Mouse (Mus musculus): ENCODE measurements around the gene Foxn3.

The Foxn3 gene

GRCm38 (mm10) chr12:99346982-99347381, 216.4 kb downstream of the Foxn3 start:
- no peak for DNase-seq

GRCm38 (mm10) chr12:99345323-99345722, 218.1 kb downstream of the Foxn3 start:
- DNase-seq = no peak

GRCm38 (mm10) chr12:99343378-99343777, 220.0 kb downstream of the Foxn3 start:
- no peak for DNase-seq

- no peak for DNase-seq
Observed at GRCm38 (mm10) chr12:99342160-99342559, 221.2 kb downstream of the Foxn3 start.

- DNase-seq = no peak
Observed at GRCm38 (mm10) chr12:99341751-99342150, 221.6 kb downstream of the Foxn3 start.

- DNase-seq = no peak
Observed at GRCm38 (mm10) chr12:99340418-99341182, 222.8 kb downstream of the Foxn3 start.

- DNase-seq = peak; percentile 67
Observed at GRCm38 (mm10) chr12:99339640-99340325, 223.6 kb downstream of the Foxn3 start.

- no peak for DNase-seq
Observed at GRCm38 (mm10) chr12:99338754-99339153, 224.6 kb downstream of the Foxn3 start.

- DNase-seq = no peak
Observed at GRCm38 (mm10) chr12:99337171-99337435, 226.3 kb downstream of the Foxn3 start.

- DNase-seq = no peak
Observed at GRCm38 (mm10) chr12:99336349-99337170, 226.8 kb downstream of the Foxn3 start.

- no peak for DNase-seq
Observed at GRCm38 (mm10) chr12:99335628-99336027, 227.8 kb downstream of the Foxn3 start.

GRCm38 (mm10) chr12:99334026-99334425, 229.4 kb downstream of the Foxn3 start:
- DNase-seq = no peak

GRCm38 (mm10) chr12:99333304-99333968, 229.9 kb downstream of the Foxn3 start:
- no peak for DNase-seq

- no peak for DNase-seq
Observed at GRCm38 (mm10) chr12:99332144-99332807, 231.1 kb downstream of the Foxn3 start.

- DNase-seq = no peak
Observed at GRCm38 (mm10) chr12:99331341-99331947, 231.9 kb downstream of the Foxn3 start.

- no peak for DNase-seq
Observed at GRCm38 (mm10) chr12:99330822-99331285, 232.5 kb downstream of the Foxn3 start.

GRCm38 (mm10) chr12:99329301-99330257, 233.8 kb downstream of the Foxn3 start:
- no peak for DNase-seq

- DNase-seq = no peak
Observed at GRCm38 (mm10) chr12:99326157-99326556, 237.2 kb downstream of the Foxn3 start.

GRCm38 (mm10) chr12:99321633-99322431, 241.6 kb downstream of the Foxn3 start:
- DNase-seq = no peak

GRCm38 (mm10) chr12:99320966-99321496, 242.4 kb downstream of the Foxn3 start:
- DNase-seq = no peak

Data from right cerebral cortex, postnatal 25 days (tissue).